11 mouse cellular contexts compared by ENCODE assay signal in the genomic region with DNA sequence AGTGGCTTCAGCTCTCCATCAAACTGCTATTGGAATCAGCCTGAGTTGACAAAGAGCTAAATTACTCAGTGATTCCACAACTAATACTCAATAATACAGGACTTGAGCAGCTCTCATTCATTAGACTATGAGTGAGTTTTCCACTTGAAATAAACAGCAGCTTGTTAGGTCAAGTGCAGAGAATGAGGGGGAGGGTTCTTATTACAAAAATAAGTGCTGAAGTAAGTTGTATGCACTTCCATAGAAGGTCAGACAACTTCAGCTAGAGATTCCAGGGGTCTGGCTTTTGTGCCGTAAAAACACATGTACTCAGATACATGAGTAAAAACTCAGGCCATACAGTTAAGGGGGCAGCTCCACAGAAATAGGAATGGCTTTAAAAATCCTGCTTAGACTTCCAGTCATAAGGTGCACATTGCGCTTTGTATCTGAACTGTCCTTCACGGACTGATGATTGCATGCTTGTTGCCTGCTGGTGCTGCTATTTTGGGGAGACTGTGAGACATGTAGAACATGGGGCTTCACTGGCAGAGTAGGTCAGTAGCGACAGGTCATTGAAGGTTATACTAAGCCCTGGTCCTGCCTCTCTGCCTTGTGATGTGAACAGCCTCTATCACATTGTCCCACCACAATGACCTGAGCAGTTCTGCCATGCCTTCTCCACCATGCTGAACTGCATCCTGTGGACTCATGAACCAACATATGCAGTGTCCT.
"Had no signal": no experiment of that assay in that cellular context is flagged by ENCODE, and none has a peak within 500 bp of the region (broad histone marks: within the 10 kb centered on the region; RNA-seq: fewer than 3 reads in every experiment).

No protein-coding gene starts in this region.

- H3K4me2 ChIP-seq: limb, embryonic 13.5 days; midbrain, embryonic 13.5 days; neural tube, embryonic 15.5 days had no signal

- H3K4me1 ChIP-seq: limb, embryonic 13.5 days; midbrain, embryonic 13.5 days; neural tube, embryonic 15.5 days had no signal

- ATAC-seq: midbrain, embryonic 13.5 days had no signal

- DNase-seq: kidney, postnatal 36 days; lung, adult 18-20 months; right cerebral cortex, adult 18-20 months; right cerebral cortex, postnatal 25 days; thymus, postnatal 36 days had no signal

- H3K36me3 ChIP-seq: limb, embryonic 13.5 days; midbrain, embryonic 13.5 days; neural tube, embryonic 15.5 days had no signal

- H3K9me3 ChIP-seq: limb, embryonic 13.5 days; midbrain, embryonic 13.5 days; neural tube, embryonic 15.5 days had no signal

- H3K9ac ChIP-seq: limb, embryonic 13.5 days; liver, embryonic 14.5 days; midbrain, embryonic 13.5 days; neural tube, embryonic 15.5 days had no signal

- H3K27ac ChIP-seq: kidney, postnatal 0 days; limb, embryonic 13.5 days; liver, embryonic 14.5 days; midbrain, embryonic 13.5 days; neural tube, embryonic 15.5 days had no signal

- H3K4me3 ChIP-seq: limb, embryonic 13.5 days; midbrain, embryonic 13.5 days; myocyte; neural tube, embryonic 15.5 days had no signal

- H3K27me3 ChIP-seq: limb, embryonic 13.5 days; midbrain, embryonic 13.5 days; neural tube, embryonic 15.5 days had no signal
